Comparison of ENCODE assay signal across 8 mouse cellular contexts in genomic region chr11:87852690-87853596, GRCm38 (mm10). TPM values are rescaled to one million over a fixed set of nuclear protein-coding genes. Genes with fewer than 3 reads are reported as not detected.
A peak's percentile ranks its signal among the peaks of the same experiment; 100 is the strongest.
DNase-seq lines count a peak whose midpoint lies in the region; ATAC-seq and TF ChIP-seq lines count a peak whose summit lies in the region.

Gene Mks1 (plus strand): TSS chr11:87853215.

- no peak for TF ChIP-seq CTCF in liver, embryonic 14.5 days (IDR thresholded peaks at IDR 0.05; ENCODE audit: low read depth)
- TF ChIP-seq CTCF in stomach, postnatal 0 days (IDR thresholded peaks at IDR 0.05; ENCODE audit: low read depth) = peak; percentile 24; the same call in 1 of the 2 replicates

- H3K4me3 ChIP-seq in forebrain, embryonic 10.5 days = peak within 1 kb of the TSS; percentile 61
- peak within 1 kb of the TSS; percentile 72 for H3K4me3 ChIP-seq in heart, embryonic 15.5 days
- H3K4me3 ChIP-seq in liver, embryonic 14.5 days (ENCODE audit: insufficient read depth in 1 of 2, low read depth in 2 of 2, low read length in 2 of 2) = peak within 1 kb of the TSS; percentile 61 to 67
- peak within 1 kb of the TSS; percentile 58 for H3K4me3 ChIP-seq in neural tube, embryonic 11.5 days (ENCODE audit: low read depth, low read length)
- H3K4me3 ChIP-seq in stomach, postnatal 0 days (ENCODE audit: low read depth, low read length) = peak within 1 kb of the TSS; percentile 65

- H3K4me1 ChIP-seq in forebrain, embryonic 10.5 days = peaks cover 14% of the 10 kb centered on the region
- peaks cover 9% of the 10 kb centered on the region for H3K4me1 ChIP-seq in heart, embryonic 15.5 days (replicated peaks)
- H3K4me1 ChIP-seq in liver, embryonic 14.5 days (replicated peaks; ENCODE audit: control insufficient read depth in 2 of 2, insufficient read depth in 2 of 2, low read length in 1 of 2) = peaks cover 4 to 6% of the 10 kb centered on the region in 2 experiments; a peak in 3 of 4 replicates
- peaks cover 4% of the 10 kb centered on the region for H3K4me1 ChIP-seq in neural tube, embryonic 11.5 days (ENCODE audit: control insufficient read depth, insufficient read depth, low read length)
- 0 out of 2 replicates have a peak, but pooled peaks cover 3% of the 10 kb centered on the region for H3K4me1 ChIP-seq in stomach, postnatal 0 days (replicated peaks; ENCODE audit: control insufficient read depth, insufficient read depth)

- H3K27me3 ChIP-seq in forebrain, embryonic 10.5 days (ENCODE audit: poor library complexity, severe bottlenecking) = no peaks in the 10 kb centered on the region
- no peaks in the 10 kb centered on the region; the same call in 1 of the 2 replicates for H3K27me3 ChIP-seq in heart, embryonic 15.5 days
- H3K27me3 ChIP-seq in liver, embryonic 14.5 days (ENCODE audit: control insufficient read depth, insufficient read depth, low read length) = no peaks in the 10 kb centered on the region
- H3K27me3 ChIP-seq in neural tube, embryonic 11.5 days (ENCODE audit: control insufficient read depth, insufficient read depth, low read length) = no peaks in the 10 kb centered on the region
- H3K27me3 ChIP-seq in stomach, postnatal 0 days (ENCODE audit: control insufficient read depth, insufficient read depth, low read length) = no peaks in the 10 kb centered on the region

- H3K4me2 ChIP-seq in heart, embryonic 15.5 days = peak within 1 kb of the TSS; percentile 86
- peak within 1 kb of the TSS; percentile 78 for H3K4me2 ChIP-seq in liver, embryonic 14.5 days (ENCODE audit: low read depth)
- H3K4me2 ChIP-seq in neural tube, embryonic 11.5 days (ENCODE audit: low read depth) = peak within 1 kb of the TSS; percentile 76
- H3K4me2 ChIP-seq in stomach, postnatal 0 days (replicated peaks; ENCODE audit: low read depth) = peak within 1 kb of the TSS; percentile 80

- 5% methylated on average over 40 of the region's 40 CpGs for WGBS in forebrain, embryonic 10.5 days
- WGBS in heart, embryonic 15.5 days = 4% methylated on average over 40 of the region's 40 CpGs
- 3% methylated on average over 40 of the region's 40 CpGs for WGBS in liver, embryonic 14.5 days (ENCODE audit: insufficient replicate concordance)
- WGBS in neural tube, embryonic 11.5 days = 6% methylated on average over 40 of the region's 40 CpGs
- 3% methylated on average over 40 of the region's 40 CpGs for WGBS in stomach, postnatal 0 days

- peak within 1 kb of the TSS; percentile 60 for H3K9ac ChIP-seq in heart, embryonic 15.5 days
- peak within 1 kb of the TSS; percentile 40 for H3K9ac ChIP-seq in liver, embryonic 14.5 days (replicated peaks)
- peak within 1 kb of the TSS; percentile 69 for H3K9ac ChIP-seq in neural tube, embryonic 11.5 days (ENCODE audit: low read length)
- H3K9ac ChIP-seq in stomach, postnatal 0 days (ENCODE audit: low read length) = peak within 1 kb of the TSS; percentile 69

- peaks cover 26% of the 10 kb centered on the region for H3K36me3 ChIP-seq in forebrain, embryonic 10.5 days (replicated peaks)
- no peaks in the 10 kb centered on the region for H3K36me3 ChIP-seq in heart, embryonic 15.5 days
- H3K36me3 ChIP-seq in liver, embryonic 14.5 days (replicated peaks; ENCODE audit: control insufficient read depth, insufficient read depth, low read depth) = no peaks in the 10 kb centered on the region
- no peaks in the 10 kb centered on the region for H3K36me3 ChIP-seq in neural tube, embryonic 11.5 days (ENCODE audit: control insufficient read depth, insufficient read depth, low read length)
- no peaks in the 10 kb centered on the region for H3K36me3 ChIP-seq in stomach, postnatal 0 days (ENCODE audit: control insufficient read depth, insufficient read depth, low read length)

- H3K9me3 ChIP-seq in forebrain, embryonic 10.5 days = no peaks in the 10 kb centered on the region
- H3K9me3 ChIP-seq in heart, embryonic 15.5 days (replicated peaks) = no peaks in the 10 kb centered on the region
- no peaks in the 10 kb centered on the region for H3K9me3 ChIP-seq in liver, embryonic 14.5 days (ENCODE audit: control insufficient read depth, low read length)
- H3K9me3 ChIP-seq in neural tube, embryonic 11.5 days (ENCODE audit: control insufficient read depth, low read length) = no peaks in the 10 kb centered on the region
- H3K9me3 ChIP-seq in stomach, postnatal 0 days (ENCODE audit: control insufficient read depth, low read length) = no peaks in the 10 kb centered on the region

- TF ChIP-seq EP300 in liver, embryonic 14.5 days (IDR thresholded peaks at IDR 0.05; ENCODE audit: low read depth) = no peak
- no peak for TF ChIP-seq EP300 in stomach, postnatal 0 days (optimal IDR thresholded peaks at IDR 0.05)

- peak; percentile 99 for ATAC-seq in CD4-positive, CD25-positive, alpha-beta regulatory T cell, adult 4 months
- ATAC-seq in heart, embryonic 15.5 days (replicated peaks; ENCODE audit: insufficient number of reproducible peaks, insufficient read depth, low FRiP score, low read depth) = peak; percentile 84
- ATAC-seq in liver, embryonic 14.5 days (ENCODE audit: insufficient read depth) = peak; percentile 73
- peak; percentile 60 for ATAC-seq in neural tube, embryonic 11.5 days (ENCODE audit: insufficient read depth, low FRiP score, low TSS enrichment)
- peak; percentile 94 for ATAC-seq in stomach, postnatal 0 days (ENCODE audit: low FRiP score, low TSS enrichment)

- peak within 1 kb of the TSS; percentile 86 for H3K27ac ChIP-seq in forebrain, embryonic 10.5 days
- peak within 1 kb of the TSS; percentile 51; the same call in 1 of the 2 replicates for H3K27ac ChIP-seq in heart, embryonic 15.5 days
- no peak within 1 kb of the TSS for H3K27ac ChIP-seq in liver, embryonic 14.5 days
- H3K27ac ChIP-seq in neural tube, embryonic 11.5 days (ENCODE audit: low read depth, low read length) = no peak within 1 kb of the TSS
- peak within 1 kb of the TSS; percentile 67 for H3K27ac ChIP-seq in stomach, postnatal 0 days (replicated peaks)

- peak; percentile 43 for DNase-seq in c-Kit-negative CD71-positive TER-119-positive erythroid progenitor cells, embryonic 14.5 days (ENCODE audit: low read depth, low spot score)
- DNase-seq in forebrain, embryonic 10.5 days (ENCODE audit: extremely low spot score, low spot score) = peak; percentile 94
- peak; percentile 95 to 96 for DNase-seq in kidney, postnatal 25 days
- peak; percentile 66 to 73 (median 71) for DNase-seq in liver, embryonic 14.5 days (ENCODE audit: low read depth in 3 of 3, low spot score in 3 of 3)
- DNase-seq in neural tube, embryonic 11.5 days (ENCODE audit: low spot score) = peak; percentile 97
- DNase-seq in stomach, postnatal 0 days (ENCODE audit: low spot score) = peak; percentile 94

RNA-seq across cellular contexts. Expression of gene Mks1, which starts in this region (rescaled TPM):
- 1 to 10 TPM; 5.1 to 9.9 TPM for polyA plus RNA-seq in CD4-positive, CD25-positive, alpha-beta regulatory T cell, adult 4 months (2017; shearing (Covaris generic))
- polyA plus RNA-seq in forebrain, embryonic 10.5 days (2016; fragmentation: Nextera tagmentation; extraction: Ambion mirVana) = 17.6 and 18.5 TPM in 2 replicates
- polyA plus RNA-seq in heart, embryonic 15.5 days (2015; fragmentation: Nextera tagmentation; extraction: Ambion mirVana) = 7.0 and 8.3 TPM in 2 replicates
- polyA plus RNA-seq in liver, embryonic 14.5 days (2012; rRNA removed) = 2.0 and 2.3 TPM in 2 replicates
- 0.71 and 0.86 TPM in 2 replicates for polyA plus RNA-seq in liver, embryonic 14.5 days (2014; fragmentation: Nextera tagmentation; extraction: Ambion mirVana)
- 11.6 and 12.2 TPM in 2 replicates for polyA plus RNA-seq in neural tube, embryonic 11.5 days (2014; fragmentation: Nextera tagmentation; extraction: Ambion mirVana)
- 4.3 and 4.5 TPM in 2 replicates for polyA plus RNA-seq in stomach, postnatal 0 days (2015; fragmentation: Nextera tagmentation; extraction: Ambion mirVana)

Comparison
In these comparisons a context has a peak if more than half of its experiments do, and no peak if none do; other contexts are left out.
1. DNase-seq: peak in every context shown above with its lines; median percentile 97 in neural tube, embryonic 11.5 days; 96 in kidney, postnatal 25 days; 94 in forebrain, embryonic 10.5 days; 94 in stomach, postnatal 0 days; 71 in liver, embryonic 14.5 days; 43 in c-Kit-negative CD71-positive TER-119-positive erythroid progenitor cells, embryonic 14.5 days.
2. H3K27ac ChIP-seq: peak in forebrain, embryonic 10.5 days (single experiment), heart, embryonic 15.5 days (single experiment) and stomach, postnatal 0 days (single experiment); none in liver, embryonic 14.5 days (single experiment) and neural tube, embryonic 11.5 days (single experiment).
3. Peak in every context shown above with its lines, with median percentiles within 50 percentile points of each other: ATAC-seq, H3K4me3 ChIP-seq, H3K4me2 ChIP-seq and H3K9ac ChIP-seq.